Comparison of ENCODE assay signal across 8 mouse cellular contexts in the genomic region with DNA sequence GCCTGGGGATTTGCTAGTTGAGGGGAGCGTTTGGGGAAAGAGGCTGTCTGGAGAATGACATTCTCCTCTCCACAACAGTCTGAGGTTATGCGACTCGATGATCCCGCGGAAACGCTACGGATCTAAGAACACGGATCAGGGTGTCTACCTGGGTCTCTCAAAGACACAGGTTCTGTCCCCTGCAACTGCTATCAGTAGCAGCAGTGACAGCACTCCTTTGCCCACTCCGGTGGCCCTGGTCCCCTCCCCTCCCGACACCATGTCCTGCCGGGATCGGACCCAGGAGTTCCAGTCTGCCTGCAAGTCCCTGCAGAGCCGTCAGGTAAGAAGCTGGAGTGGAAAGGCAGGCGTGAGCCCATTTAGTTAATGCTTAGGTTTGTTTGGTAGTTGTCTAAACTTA. TPM values are rescaled to one million over a fixed set of nuclear protein-coding genes. Genes with fewer than 3 reads are reported as not detected.
DNase-seq lines count a peak whose midpoint lies in the region; ATAC-seq and TF ChIP-seq lines count a peak whose summit lies in the region.

No protein-coding gene starts in this region.

- peaks cover 5% of the 10 kb centered on the region for H3K4me1 ChIP-seq in heart, adult 2 months (ENCODE audit: control insufficient read depth, insufficient read depth, low read length)
- peaks cover 2% of the 10 kb centered on the region; the same call in 1 of the 2 replicates for H3K4me1 ChIP-seq in stomach, postnatal 0 days (replicated peaks; ENCODE audit: control insufficient read depth, insufficient read depth)

- 0 out of 2 replicates have a peak, but pooled peaks have one; percentile 23 for ATAC-seq in erythroid progenitor cell, adult 5-6 weeks (replicated peaks; ENCODE audit: low FRiP score, poor library complexity, severe bottlenecking)
- ATAC-seq in stomach, postnatal 0 days (ENCODE audit: low FRiP score, low TSS enrichment): no peak

- no peak for TF ChIP-seq POLR2A in heart, adult 2 months (IDR thresholded peaks at IDR 0.05; ENCODE audit: insufficient read depth, low read depth, low read length)

- peaks cover 22% of the 10 kb centered on the region for H3K36me3 ChIP-seq in heart, adult 2 months (ENCODE audit: control insufficient read depth, insufficient read depth, low read length)
- peaks cover 82% of the 10 kb centered on the region for H3K36me3 ChIP-seq in C2C12 (ENCODE audit: control insufficient read depth, insufficient read depth)
- peaks cover 20% of the 10 kb centered on the region for H3K36me3 ChIP-seq in stomach, postnatal 0 days (ENCODE audit: control insufficient read depth, insufficient read depth, low read length)

- no peak for TF ChIP-seq CTCF in heart, adult 2 months (IDR thresholded peaks at IDR 0.05)
- TF ChIP-seq CTCF in C2C12 (IDR thresholded peaks at IDR 0.05; ENCODE audit: control insufficient read depth, insufficient read depth, insufficient read length): no peak
- TF ChIP-seq CTCF in stomach, postnatal 0 days (IDR thresholded peaks at IDR 0.05; ENCODE audit: low read depth): no peak

- 6% methylated on average over 14 of the region's 14 CpGs for WGBS in heart, adult 2 months
- 8% methylated on average over 14 of the region's 14 CpGs for WGBS in stomach, postnatal 0 days

- peak overlapping the region; percentile 97 for H3K27ac ChIP-seq in heart, adult 2 months
- H3K27ac ChIP-seq in stomach, postnatal 0 days (replicated peaks): peak overlapping the region; percentile 97

- peak overlapping the region; percentile 99 for H3K4me3 ChIP-seq in heart, adult 2 months
- peak overlapping the region; percentile 95 for H3K4me3 ChIP-seq in C2C12 (ENCODE audit: insufficient read depth, poor library complexity, severe bottlenecking)
- H3K4me3 ChIP-seq in stomach, postnatal 0 days (ENCODE audit: low read depth, low read length): peak overlapping the region; percentile 94

- intact Hi-C loops in heart, adult 2 months (cut with DNase I): loop anchor here (5.0 kb wide), 1 partner anchor 75 kb away; a partner anchor contains a TSS
- intact Hi-C loops in heart, postnatal 36 days (cut with DNase I): no loop called here

- no peak for TF ChIP-seq EP300 in heart, adult 2 months (IDR thresholded peaks at IDR 0.05; ENCODE audit: insufficient read depth, low read depth, low read length)
- TF ChIP-seq EP300 in stomach, postnatal 0 days (optimal IDR thresholded peaks at IDR 0.05): no peak

- no peaks in the 10 kb centered on the region for H3K27me3 ChIP-seq in heart, adult 2 months (ENCODE audit: control insufficient read depth, insufficient read depth, low read length)
- no peaks in the 10 kb centered on the region for H3K27me3 ChIP-seq in C2C12 (ENCODE audit: control insufficient read depth, insufficient read depth, insufficient read length)
- H3K27me3 ChIP-seq in stomach, postnatal 0 days (ENCODE audit: control insufficient read depth, insufficient read depth, low read length): no peaks in the 10 kb centered on the region

- no peaks in the 10 kb centered on the region for H3K9me3 ChIP-seq in stomach, postnatal 0 days (ENCODE audit: control insufficient read depth, low read length)

- H3K79me2 ChIP-seq in heart, adult 2 months (replicated peaks; ENCODE audit: control insufficient read depth, insufficient read depth, low read length): peaks cover 3% of the 10 kb centered on the region
- peaks cover 45% of the 10 kb centered on the region for H3K79me2 ChIP-seq in C2C12 (ENCODE audit: control insufficient read depth, insufficient read depth)

- H3ac ChIP-seq in C2C12 (ENCODE audit: control insufficient read depth, insufficient read length, low read depth): peak overlapping the region; percentile 61

- H3K4me2 ChIP-seq in stomach, postnatal 0 days (replicated peaks; ENCODE audit: low read depth): peak overlapping the region; percentile 97

- peak overlapping the region; percentile 74 for H3K9ac ChIP-seq in heart, adult 2 months (ENCODE audit: low read depth, low read length)
- peak overlapping the region; percentile 98 for H3K9ac ChIP-seq in stomach, postnatal 0 days (ENCODE audit: low read length)

- no peak for DNase-seq in heart, adult 2 months
- DNase-seq in heart, postnatal 36 days: no peak
- DNase-seq in liver: peak; percentile 35
- peak; percentile 30 for DNase-seq in stomach, postnatal 0 days (ENCODE audit: low spot score)
- DNase-seq in right cerebral cortex, postnatal 36 days (ENCODE audit: low spot score in 2 of 2): no peak
- DNase-seq in cerebellum, postnatal 36 days: no peak

- H3K79me3 ChIP-seq in C2C12 (ENCODE audit: low read depth): peaks cover 27% of the 10 kb centered on the region

TF ChIP-seq in C2C12, 6 proteins besides CTCF, POLR2A, EP300 and RAD21:
- TF ChIP-seq MYOG (IDR thresholded peaks at IDR 0.05; ENCODE audit: control insufficient read depth, extremely low read depth, insufficient read length) (no peak), MYOD1 (IDR thresholded peaks at IDR 0.05; ENCODE audit: control insufficient read depth, insufficient read length, low read depth) (no peak), MAX (IDR thresholded peaks at IDR 0.05) (no peak), FOSL1 (IDR thresholded peaks at IDR 0.05; ENCODE audit: insufficient read depth, low read length, poor library complexity, severe bottlenecking) (no peak), USF1 (IDR thresholded peaks at IDR 0.05; ENCODE audit: low read depth) (no peak), CEBPB (IDR thresholded peaks at IDR 0.05; ENCODE audit: low read depth) (no peak)
TF ChIP-seq in C2C12: peak in this region for 0.

RNA-seq across cellular contexts. Expression of a gene that starts 1.0 kb away (rescaled TPM):
- 10 to 100 TPM; 23.8 to 25.3 TPM for total RNA-seq in heart, adult 2 months (2021)
- polyA plus RNA-seq in heart, adult 2 months (2012; rRNA removed): 33.4 and 49.3 TPM in 2 replicates
- 10 to 100 TPM; 28.1 to 29.8 TPM for total RNA-seq in heart, postnatal 36 days (2021)
- polyA plus RNA-seq in C2C12 (2012; fragmentation: generic; extraction: Trizol): 32.9 TPM
- total RNA-seq in erythroid progenitor cell, adult 5-6 weeks (2015; ENCODE audit: low replicate concordance): 67.0 and 97.7 TPM in 2 replicates
- 119 and 128 TPM in 2 replicates for total RNA-seq in erythroid progenitor cell, adult 5-6 weeks (2017; ENCODE audit: low replicate concordance)
- polyA plus RNA-seq in stomach, postnatal 0 days (2015; fragmentation: Nextera tagmentation; extraction: Ambion mirVana): 81.9 and 82.2 TPM in 2 replicates

RNA-seq across cellular contexts. Expression of a gene that starts 1.7 kb away (rescaled TPM):
- under 1 TPM in 1 of 2 experiments, not detected in 1; 0.57 TPM for total RNA-seq in heart, adult 2 months (2021)
- polyA plus RNA-seq in heart, adult 2 months (2012; rRNA removed): 0.62 and 1.3 TPM in 2 replicates
- not detected for total RNA-seq in heart, postnatal 36 days (2021)
- 1.7 TPM for polyA plus RNA-seq in C2C12 (2012; fragmentation: generic; extraction: Trizol)
- not detected in 2 replicates for total RNA-seq in erythroid progenitor cell, adult 5-6 weeks (2015; ENCODE audit: low replicate concordance)
- not detected in 2 replicates for total RNA-seq in erythroid progenitor cell, adult 5-6 weeks (2017; ENCODE audit: low replicate concordance)
- 0.59 and 0.62 TPM in 2 replicates for polyA plus RNA-seq in stomach, postnatal 0 days (2015; fragmentation: Nextera tagmentation; extraction: Ambion mirVana)

RNA-seq across cellular contexts. Expression of a gene that starts 6.5 kb away (rescaled TPM):
- total RNA-seq in heart, adult 2 months (2021): 10 to 100 TPM; 18.7 to 19.2 TPM
- polyA plus RNA-seq in heart, adult 2 months (2012; rRNA removed): 15.7 and 18.2 TPM in 2 replicates
- 10 to 100 TPM; 22.0 to 22.4 TPM for total RNA-seq in heart, postnatal 36 days (2021)
- polyA plus RNA-seq in C2C12 (2012; fragmentation: generic; extraction: Trizol): 116 TPM
- 22.0 and 28.9 TPM in 2 replicates for total RNA-seq in erythroid progenitor cell, adult 5-6 weeks (2015; ENCODE audit: low replicate concordance)
- total RNA-seq in erythroid progenitor cell, adult 5-6 weeks (2017; ENCODE audit: low replicate concordance): 10.7 and 15.0 TPM in 2 replicates
- polyA plus RNA-seq in stomach, postnatal 0 days (2015; fragmentation: Nextera tagmentation; extraction: Ambion mirVana): 55.6 and 55.7 TPM in 2 replicates

RNA-seq across cellular contexts. Expression of a gene that starts 14.7 kb away (rescaled TPM):
- 10 to 100 TPM; 35.5 to 41.8 TPM for total RNA-seq in heart, adult 2 months (2021)
- polyA plus RNA-seq in heart, adult 2 months (2012; rRNA removed): 66.5 and 93.2 TPM in 2 replicates
- total RNA-seq in heart, postnatal 36 days (2021): 10 to 100 TPM; 36.7 to 37.6 TPM
- polyA plus RNA-seq in C2C12 (2012; fragmentation: generic; extraction: Trizol): 78.5 TPM
- total RNA-seq in erythroid progenitor cell, adult 5-6 weeks (2015; ENCODE audit: low replicate concordance): 462 and 487 TPM in 2 replicates
- 79.9 and 80.3 TPM in 2 replicates for total RNA-seq in erythroid progenitor cell, adult 5-6 weeks (2017; ENCODE audit: low replicate concordance)
- polyA plus RNA-seq in stomach, postnatal 0 days (2015; fragmentation: Nextera tagmentation; extraction: Ambion mirVana): 57.5 and 61.6 TPM in 2 replicates

RNA-seq across cellular contexts. Expression of a gene that starts 19.0 kb away (rescaled TPM):
- 10 to 100 TPM; 41.0 to 42.2 TPM for total RNA-seq in heart, adult 2 months (2021)
- 60.9 and 61.1 TPM in 2 replicates for polyA plus RNA-seq in heart, adult 2 months (2012; rRNA removed)
- 10 to 100 TPM; 37.7 to 43.0 TPM for total RNA-seq in heart, postnatal 36 days (2021)
- polyA plus RNA-seq in C2C12 (2012; fragmentation: generic; extraction: Trizol): 207 TPM
- 198 and 206 TPM in 2 replicates for total RNA-seq in erythroid progenitor cell, adult 5-6 weeks (2015; ENCODE audit: low replicate concordance)
- total RNA-seq in erythroid progenitor cell, adult 5-6 weeks (2017; ENCODE audit: low replicate concordance): 242 and 266 TPM in 2 replicates
- 82.5 and 87.0 TPM in 2 replicates for polyA plus RNA-seq in stomach, postnatal 0 days (2015; fragmentation: Nextera tagmentation; extraction: Ambion mirVana)

Comparison
In these comparisons a context has a peak if more than half of its experiments do, and no peak if none do; other contexts are left out.
1. DNase-seq: peak in liver (single experiment) and stomach, postnatal 0 days (single experiment); none in heart, adult 2 months (0 of 2), heart, postnatal 36 days (0 of 2), right cerebral cortex, postnatal 36 days (0 of 2) and cerebellum, postnatal 36 days (0 of 2).
2. Peak in every context shown above with its lines, with median percentiles within 50 percentile points of each other: H3K4me3 ChIP-seq.